Mouse (Mus musculus) ES-Bruce4 (cell line): Measurements from ENCODE around the gene Ccdc8. TPM values are rescaled to one million over a fixed set of nuclear protein-coding genes. Genes with fewer than 3 reads are reported as not detected.

ENCODE experiments used
- H3K27ac ChIP-seq: 2 replicates; pipeline ENCODE4 v1.5.1; 2012; ENCODE audit warnings: low read length, inconsistent platforms; ENCODE audit not compliant: insufficient read depth
- H3K27me3 ChIP-seq: 2 replicates; pipeline ENCODE4 v1.6.1; 2012; ENCODE audit warnings: mild to moderate bottlenecking, low read length, inconsistent platforms; ENCODE audit not compliant: control insufficient read depth, poor library complexity, insufficient read depth, severe bottlenecking
- H3K36me3 ChIP-seq: 2 replicates; pipeline ENCODE4 v1.6.1; 2012; ENCODE audit warnings: inconsistent platforms, mild to moderate bottlenecking, low read length, moderate library complexity; ENCODE audit not compliant: control insufficient read depth, poor library complexity, insufficient read depth, severe bottlenecking
- H3K4me1 ChIP-seq: one replicate; pipeline ENCODE4 v1.8.1; 2011; ENCODE audit warnings: low read length; ENCODE audit not compliant: control insufficient read depth, insufficient read depth
- H3K4me3 ChIP-seq: 2 replicates; pipeline ENCODE4 v1.5.1; 2011; ENCODE audit warnings: low read depth, mild to moderate bottlenecking, low read length
- H3K9ac ChIP-seq: 2 replicates; pipeline ENCODE4 v1.6.1; 2012; ENCODE audit warnings: low read depth, mild to moderate bottlenecking, inconsistent platforms; ENCODE audit not compliant: poor library complexity, severe bottlenecking
- H3K9me3 ChIP-seq: replicated peaks from 2 replicates; pipeline ENCODE4 v1.6.1; 2012; ENCODE audit warnings: mild to moderate bottlenecking, low read length, inconsistent platforms; ENCODE audit not compliant: control insufficient read depth, poor library complexity, insufficient read depth, severe bottlenecking
- CTCF ChIP-seq: IDR thresholded peaks from one replicate; pipeline ENCODE4 v1.8.1; 2011; ENCODE audit warnings: low read depth, low read length
- EP300 ChIP-seq: IDR thresholded peaks from 2 replicates; pipeline ENCODE4 v1.6.1; 2011; ENCODE audit warnings: low read depth, low read length; ENCODE audit not compliant: insufficient read depth
- POLR2A ChIP-seq: IDR thresholded peaks from one replicate; pipeline ENCODE4 v1.8.1; 2011; ENCODE audit warnings: low read length; ENCODE audit not compliant: insufficient read depth
- polyA plus RNA-seq: library from polyadenylated mRNA; stranded (reverse); fragments of >200 nt; gene quantifications from 2 replicates; pipeline ENCODE4 v1.2.4, GENCODE M21; 2011; ENCODE audit warnings: low read depth; ENCODE audit not compliant: missing spikeins, insufficient read depth, insufficient read length

Gene Ccdc8
- polyA plus RNA-seq, 1 experiment = 4.2 TPM

- Histone ChIP-seq H3K27ac (no peak overlapping the region), H3K4me3 (no peak overlapping the region), H3K9me3 (no peaks in the 10 kb centered on the region), H3K4me1 (no peaks in the 10 kb centered on the region), H3K9ac (no peak overlapping the region), H3K27me3 (no peaks in the 10 kb centered on the region), H3K36me3 (no peaks in the 10 kb centered on the region)
- no peak for TF ChIP-seq CTCF
- no peak for TF ChIP-seq EP300
- no peak for TF ChIP-seq POLR2A
Measured at GRCm38 (mm10) chr7:17039373-17039772, 46.9 kb downstream of the Ccdc8 start.

GRCm38 (mm10) chr7:17045743-17046142, 53.2 kb downstream of the Ccdc8 start:
- Histone ChIP-seq H3K4me3 (no peak overlapping the region), H3K9ac (no peak overlapping the region), H3K36me3 (no peaks in the 10 kb centered on the region), H3K4me1 (no peaks in the 10 kb centered on the region), H3K27ac (no peak overlapping the region), H3K9me3 (no peaks in the 10 kb centered on the region), H3K27me3 (no peaks in the 10 kb centered on the region)
- TF ChIP-seq POLR2A (no peak), CTCF (no peak), EP300 (no peak)

Other genes with a start within 250 kb of the Ccdc8 start
- 101 and 108 TPM in 2 replicates for gene Slc1a5, start 211.4 kb upstream of the Ccdc8 start, polyA plus RNA-seq
- gene Strn4, start 176.8 kb upstream of the Ccdc8 start, polyA plus RNA-seq = 53.5 and 55.5 TPM in 2 replicates
- 14.7 and 17.4 TPM in 2 replicates for gene Fkrp, start 176.0 kb upstream of the Ccdc8 start, polyA plus RNA-seq
- gene Prkd2, start 149.8 kb upstream of the Ccdc8 start, polyA plus RNA-seq = 18.4 and 18.5 TPM in 2 replicates
- gene Dact3, start 117.4 kb upstream of the Ccdc8 start, polyA plus RNA-seq = 19.2 and 20.8 TPM in 2 replicates
- gene Gng8, start 100.9 kb upstream of the Ccdc8 start, polyA plus RNA-seq = 4.5 and 4.6 TPM in 2 replicates
- not detected in 2 replicates for gene Ptgir, start 86.2 kb upstream of the Ccdc8 start, polyA plus RNA-seq
- 358 and 368 TPM in 2 replicates for gene Calm3, start 68.6 kb upstream of the Ccdc8 start, polyA plus RNA-seq
- 1.5 and 1.6 TPM in 2 replicates for gene Pnmal2, start 48.0 kb upstream of the Ccdc8 start, polyA plus RNA-seq
- gene Pnmal1, start 33.0 kb upstream of the Ccdc8 start, polyA plus RNA-seq = not detected in 2 replicates
- gene Gm42372, start 9.6 kb upstream of the Ccdc8 start, polyA plus RNA-seq = 1.1 and 1.2 TPM in 2 replicates
- 106 and 107 TPM in 2 replicates for gene Ppp5c, start 35.2 kb downstream of the Ccdc8 start, polyA plus RNA-seq
- gene Hif3a, start 69.7 kb downstream of the Ccdc8 start, polyA plus RNA-seq = 11.9 and 14.0 TPM in 2 replicates
- 0.29 and 3.3 TPM in 2 replicates for gene Psg16, start 81.3 kb downstream of the Ccdc8 start, polyA plus RNA-seq
- 0.41 and 0.73 TPM in 2 replicates for gene Ceacam3, start 157.6 kb downstream of the Ccdc8 start, polyA plus RNA-seq
- 0.20 and 0.43 TPM in 2 replicates for gene Psg29, start 210.8 kb downstream of the Ccdc8 start, polyA plus RNA-seq